In genomic region chr17:55957168-55957567, GRCm38 (mm10) we compare ENCODE assay signal across 9 mouse cellular contexts. TPM values are rescaled to one million over a fixed set of nuclear protein-coding genes. Genes with fewer than 3 reads are reported as not detected.
A peak's percentile ranks its signal among the peaks of the same experiment; 100 is the strongest.
DNase-seq lines count a peak whose midpoint lies in the region; ATAC-seq and TF ChIP-seq lines count a peak whose summit lies in the region.
"Had no signal": no experiment of that assay in that cellular context is flagged by ENCODE, and none has a peak within 500 bp of the region (broad histone marks: within the 10 kb centered on the region; RNA-seq: fewer than 3 reads in every experiment).

No protein-coding gene starts in this region.

- DNase-seq in 3T3-L1 (ENCODE audit: low read depth, low spot score) (peak; percentile 83), NIH3T3 (ENCODE audit: low read depth) (peak; percentile 89)
- peak; percentile 84 for DNase-seq in kidney, postnatal 0 days (ENCODE audit: low spot score)
- peak; percentile 61 to 73 for DNase-seq in lung, adult 18-20 months
- peak; percentile 45 to 72 for DNase-seq in thymus, postnatal 10 days (ENCODE audit: low spot score in 2 of 2)

- H3K9ac ChIP-seq in kidney, postnatal 0 days (ENCODE audit: low read depth, low read length) = no peak overlapping the region
- peak overlapping the region; percentile 36; the same call in 1 of the 2 replicates for H3K9ac ChIP-seq in neural tube, embryonic 15.5 days (replicated peaks)

- H3K36me3 ChIP-seq in kidney, postnatal 0 days (ENCODE audit: insufficient read depth, low read length) = no peaks in the 10 kb centered on the region
- peaks cover 8% of the 10 kb centered on the region; the same call in 1 of the 2 replicates for H3K36me3 ChIP-seq in neural tube, embryonic 15.5 days

- peak; percentile 26; the same call in 1 of the 2 replicates for ATAC-seq in common myeloid progenitor, adult 5-6 weeks (replicated peaks; ENCODE audit: low read depth, poor library complexity, severe bottlenecking)
- ATAC-seq in granulocyte monocyte progenitor cell, adult 5-6 weeks (replicated peaks; ENCODE audit: poor library complexity, severe bottlenecking) = peak; percentile 29
- ATAC-seq in kidney, postnatal 0 days (replicated peaks; ENCODE audit: low FRiP score, low read depth) = no peak; the same call in 1 of the 2 replicates
- ATAC-seq in neural tube, embryonic 15.5 days (ENCODE audit: low FRiP score) = peak; percentile 15; the same call in 1 of the 2 replicates

- H3K4me3 ChIP-seq in kidney, postnatal 0 days (replicated peaks; ENCODE audit: low read depth, low read length) = no peak overlapping the region
- H3K4me3 ChIP-seq in neural tube, embryonic 15.5 days (replicated peaks) = peak overlapping the region; percentile 48; the same call in 1 of the 2 replicates

- no peaks in the 10 kb centered on the region for H3K27me3 ChIP-seq in kidney, postnatal 0 days (ENCODE audit: insufficient read depth, low read length)
- H3K27me3 ChIP-seq in neural tube, embryonic 15.5 days (replicated peaks) = peaks cover 8% of the 10 kb centered on the region; the same call in 1 of the 2 replicates

- H3K27ac ChIP-seq in kidney, postnatal 0 days = no peak overlapping the region
- H3K27ac ChIP-seq in neural tube, embryonic 15.5 days (replicated peaks) = peak overlapping the region; percentile 48; the same call in 1 of the 2 replicates

- H3K4me2 ChIP-seq in kidney, postnatal 0 days (ENCODE audit: low read length) = no peak overlapping the region
- H3K4me2 ChIP-seq in neural tube, embryonic 15.5 days = peak overlapping the region; percentile 76

- peaks cover 10% of the 10 kb centered on the region for H3K4me1 ChIP-seq in kidney, postnatal 0 days (replicated peaks; ENCODE audit: insufficient read depth, low read length)
- peaks cover 45% of the 10 kb centered on the region for H3K4me1 ChIP-seq in neural tube, embryonic 15.5 days

- peak; percentile 87 for TF ChIP-seq CTCF in kidney, postnatal 0 days (IDR thresholded peaks at IDR 0.05; ENCODE audit: low read depth)

- no peaks in the 10 kb centered on the region for H3K9me3 ChIP-seq in kidney, postnatal 0 days (replicated peaks; ENCODE audit: low read length)
- H3K9me3 ChIP-seq in neural tube, embryonic 15.5 days (replicated peaks) = no peaks in the 10 kb centered on the region

- 17% methylated on average over 9 of the region's 9 CpGs for WGBS in kidney, postnatal 0 days
- 14% methylated on average over 9 of the region's 9 CpGs for WGBS in neural tube, embryonic 15.5 days

RNA-seq across cellular contexts. Expression of gene Yju2, which starts 1.7 kb away (rescaled TPM):
- total RNA-seq in common myeloid progenitor, adult 5-6 weeks (2017) = 23.9 and 28.4 TPM in 2 replicates
- 15.1 and 15.4 TPM in 2 replicates for total RNA-seq in granulocyte monocyte progenitor cell, adult 5-6 weeks (2014; fragmentation: Nextera tagmentation)
- 17.2 and 30.9 TPM in 2 replicates for total RNA-seq in granulocyte monocyte progenitor cell, adult 5-6 weeks (2017)
- polyA plus RNA-seq in kidney, postnatal 0 days (2015; fragmentation: Nextera tagmentation; extraction: Ambion mirVana) = 21.1 and 22.4 TPM in 2 replicates
- polyA plus RNA-seq in neural tube, embryonic 15.5 days (2015; fragmentation: Nextera tagmentation; extraction: Ambion mirVana) = 19.5 and 23.5 TPM in 2 replicates

RNA-seq across cellular contexts. Expression of gene Ebi3, which starts 4.7 kb away (rescaled TPM):
- total RNA-seq in common myeloid progenitor, adult 5-6 weeks (2017) = 7.8 and 9.0 TPM in 2 replicates
- total RNA-seq in granulocyte monocyte progenitor cell, adult 5-6 weeks (2014; fragmentation: Nextera tagmentation) = 16.8 and 36.8 TPM in 2 replicates
- 10.9 and 12.6 TPM in 2 replicates for total RNA-seq in granulocyte monocyte progenitor cell, adult 5-6 weeks (2017)
- polyA plus RNA-seq in kidney, postnatal 0 days (2015; fragmentation: Nextera tagmentation; extraction: Ambion mirVana) = 1.6 and 1.8 TPM in 2 replicates
- 7.4 and 9.0 TPM in 2 replicates for polyA plus RNA-seq in neural tube, embryonic 15.5 days (2015; fragmentation: Nextera tagmentation; extraction: Ambion mirVana)

RNA-seq across cellular contexts. Expression of gene Zfp119b, which starts 7.9 kb away (rescaled TPM):
- 3.2 and 3.4 TPM in 2 replicates for total RNA-seq in common myeloid progenitor, adult 5-6 weeks (2017)
- 2.1 and 5.4 TPM in 2 replicates for total RNA-seq in granulocyte monocyte progenitor cell, adult 5-6 weeks (2014; fragmentation: Nextera tagmentation)
- 4.8 and 6.8 TPM in 2 replicates for total RNA-seq in granulocyte monocyte progenitor cell, adult 5-6 weeks (2017)
- polyA plus RNA-seq in kidney, postnatal 0 days (2015; fragmentation: Nextera tagmentation; extraction: Ambion mirVana) = 8.1 and 10.6 TPM in 2 replicates
- 9.2 and 9.3 TPM in 2 replicates for polyA plus RNA-seq in neural tube, embryonic 15.5 days (2015; fragmentation: Nextera tagmentation; extraction: Ambion mirVana)
- polyA plus RNA-seq: erythroblast, embryonic 14.5 days had no signal

RNA-seq across cellular contexts. Expression of gene Shd, which starts 13.1 kb away (rescaled TPM):
- not detected in 2 replicates for total RNA-seq in common myeloid progenitor, adult 5-6 weeks (2017)
- total RNA-seq in granulocyte monocyte progenitor cell, adult 5-6 weeks (2014; fragmentation: Nextera tagmentation) = 1.6 TPM in 1 of 2 replicates, not detected in the other
- not detected in 2 replicates for total RNA-seq in granulocyte monocyte progenitor cell, adult 5-6 weeks (2017)
- polyA plus RNA-seq in kidney, postnatal 0 days (2015; fragmentation: Nextera tagmentation; extraction: Ambion mirVana) = 54.2 and 56.6 TPM in 2 replicates
- 152 and 195 TPM in 2 replicates for polyA plus RNA-seq in neural tube, embryonic 15.5 days (2015; fragmentation: Nextera tagmentation; extraction: Ambion mirVana)
- polyA plus RNA-seq: erythroblast, embryonic 14.5 days had no signal

RNA-seq across cellular contexts. Expression of gene Fsd1, which starts 29.1 kb away (rescaled TPM):
- not detected in 2 replicates for total RNA-seq in common myeloid progenitor, adult 5-6 weeks (2017)
- total RNA-seq in granulocyte monocyte progenitor cell, adult 5-6 weeks (2014; fragmentation: Nextera tagmentation) = not detected in 2 replicates
- not detected in 2 replicates for total RNA-seq in granulocyte monocyte progenitor cell, adult 5-6 weeks (2017)
- polyA plus RNA-seq in kidney, postnatal 0 days (2015; fragmentation: Nextera tagmentation; extraction: Ambion mirVana) = 6.7 and 7.2 TPM in 2 replicates
- 189 and 228 TPM in 2 replicates for polyA plus RNA-seq in neural tube, embryonic 15.5 days (2015; fragmentation: Nextera tagmentation; extraction: Ambion mirVana)
- polyA plus RNA-seq: erythroblast, embryonic 14.5 days had no signal
